Mouse (Mus musculus) left cerebral cortex, postnatal 4 days (tissue): ENCODE measurements around the gene Brca2. TPM values are rescaled to one million over a fixed set of nuclear protein-coding genes. Genes with fewer than 3 reads are reported as not detected.

ENCODE experiments used
- total RNA-seq, 2 experiments: library from RNA; stranded (reverse); gene quantifications; 2 replicates each; pipeline ENCODE4 v1.2.3; 2021

Gene Brca2
- total RNA-seq, 2 experiments from 2014 or later: 16.0 to 18.1 TPM

Other genes with a start within 250 kb of the Brca2 start
- not detected for gene Zar1l, start 4.5 kb upstream of the Brca2 start, total RNA-seq
- gene N4bp2l1, start 74.6 kb downstream of the Brca2 start, total RNA-seq: 10 to 100 TPM; 18.9 to 20.8 TPM
- 10 to 100 TPM; 70.6 to 76.1 TPM for gene N4bp2l2, start 143.6 kb downstream of the Brca2 start, total RNA-seq
- 10 to 100 TPM; 76.3 to 82.5 TPM for gene Pds5b, start 151.1 kb downstream of the Brca2 start, total RNA-seq